Mouse (Mus musculus): ENCODE measurements around the gene Cldnd2.

- no peak for TF ChIP-seq TAL1 (IDR thresholded peaks at IDR 0.05; ENCODE audit: low read length)
- no peak for TF ChIP-seq GATA1 (IDR thresholded peaks at IDR 0.05; ENCODE audit: low read length)
Observed at GRCm38 (mm10) chr7:43440482-43440881, at the start of gene Cldnd2.
